9 mouse cellular contexts compared by ENCODE assay signal in genomic region chr10:77624570-77624995, GRCm38 (mm10). TPM values are rescaled to one million over a fixed set of nuclear protein-coding genes. Genes with fewer than 3 reads are reported as not detected.
DNase-seq lines count a peak whose midpoint lies in the region; ATAC-seq and TF ChIP-seq lines count a peak whose summit lies in the region.
"Had no signal": no experiment of that assay in that cellular context is flagged by ENCODE, and none has a peak within 500 bp of the region (broad histone marks: within the 10 kb centered on the region; RNA-seq: fewer than 3 reads in every experiment).

No protein-coding gene starts in this region.

- H3K36me3 ChIP-seq in hindbrain, embryonic 14.5 days (replicated peaks; ENCODE audit: control insufficient read depth, insufficient read depth), result peaks cover 8% of the 10 kb centered on the region; the same call in 1 of the 2 replicates
- H3K36me3 ChIP-seq in hindbrain, embryonic 10.5 days, result peaks cover 37% of the 10 kb centered on the region
- peaks cover 6% of the 10 kb centered on the region; the same call in 1 of the 2 replicates for H3K36me3 ChIP-seq in limb, embryonic 15.5 days
- no peaks in the 10 kb centered on the region for H3K36me3 ChIP-seq in stomach, postnatal 0 days (ENCODE audit: control insufficient read depth, insufficient read depth, low read length)

- no peaks in the 10 kb centered on the region for H3K9me3 ChIP-seq in hindbrain, embryonic 14.5 days (ENCODE audit: control insufficient read depth, low read length)
- no peaks in the 10 kb centered on the region for H3K9me3 ChIP-seq in hindbrain, embryonic 10.5 days
- H3K9me3 ChIP-seq in limb, embryonic 15.5 days, result no peaks in the 10 kb centered on the region
- H3K9me3 ChIP-seq in stomach, postnatal 0 days (ENCODE audit: control insufficient read depth, low read length), result no peaks in the 10 kb centered on the region

- no peaks in the 10 kb centered on the region for H3K27me3 ChIP-seq in hindbrain, embryonic 14.5 days (ENCODE audit: control insufficient read depth, insufficient read depth, low read length)
- no peaks in the 10 kb centered on the region for H3K27me3 ChIP-seq in hindbrain, embryonic 10.5 days (ENCODE audit: insufficient read depth, poor library complexity, severe bottlenecking)
- H3K27me3 ChIP-seq in limb, embryonic 15.5 days, result no peaks in the 10 kb centered on the region
- no peaks in the 10 kb centered on the region for H3K27me3 ChIP-seq in stomach, postnatal 0 days (ENCODE audit: control insufficient read depth, insufficient read depth, low read length)
- H3K27me3 ChIP-seq: Patski had no signal

- peaks cover 16% of the 10 kb centered on the region for H3K4me1 ChIP-seq in hindbrain, embryonic 14.5 days (replicated peaks; ENCODE audit: control insufficient read depth, insufficient read depth, low read length)
- H3K4me1 ChIP-seq in hindbrain, embryonic 10.5 days (replicated peaks), result peaks cover 30% of the 10 kb centered on the region
- H3K4me1 ChIP-seq in limb, embryonic 15.5 days, result peaks cover 35% of the 10 kb centered on the region
- H3K4me1 ChIP-seq in stomach, postnatal 0 days (replicated peaks; ENCODE audit: control insufficient read depth, insufficient read depth), result peaks cover 20% of the 10 kb centered on the region

- TF ChIP-seq EP300 in stomach, postnatal 0 days (optimal IDR thresholded peaks at IDR 0.05), result no peak

- TF ChIP-seq CTCF in stomach, postnatal 0 days (IDR thresholded peaks at IDR 0.05; ENCODE audit: low read depth), result no peak

- H3K9ac ChIP-seq in hindbrain, embryonic 14.5 days, result no peak overlapping the region
- no peak overlapping the region for H3K9ac ChIP-seq in limb, embryonic 15.5 days
- peak overlapping the region; percentile 31 for H3K9ac ChIP-seq in stomach, postnatal 0 days (ENCODE audit: low read length)

- DNase-seq in hindbrain, embryonic 14.5 days (ENCODE audit: low spot score), result no peak
- DNase-seq in hindbrain, embryonic 10.5 days (ENCODE audit: low spot score), result no peak
- DNase-seq in NIH3T3 (ENCODE audit: low read depth), result peak; percentile 64
- DNase-seq in heart, adult 9 months (ENCODE audit: low spot score in 2 of 2), result peak; percentile 73 to 77
- DNase-seq in stomach, postnatal 0 days (ENCODE audit: low spot score), result peak; percentile 67
- DNase-seq in cerebellum, postnatal 25 days, result no peak
- no peak for DNase-seq in ovary, postnatal 14 days (ENCODE audit: low spot score)

- peak overlapping the region; percentile 68; the same call in 1 of the 2 replicates for H3K4me2 ChIP-seq in hindbrain, embryonic 14.5 days (replicated peaks)
- H3K4me2 ChIP-seq in limb, embryonic 15.5 days, result 0 out of 2 replicates have a peak overlapping the region, but pooled peaks have one; percentile 47
- H3K4me2 ChIP-seq in stomach, postnatal 0 days (replicated peaks; ENCODE audit: low read depth), result peak overlapping the region; percentile 32

- no peak overlapping the region for H3K4me3 ChIP-seq in hindbrain, embryonic 14.5 days (replicated peaks; ENCODE audit: low read length)
- H3K4me3 ChIP-seq in hindbrain, embryonic 10.5 days, result no peak overlapping the region
- 0 out of 2 replicates have a peak overlapping the region, but pooled peaks have one; percentile 97 for H3K4me3 ChIP-seq in limb, embryonic 15.5 days
- H3K4me3 ChIP-seq in stomach, postnatal 0 days (ENCODE audit: low read depth, low read length), result peak overlapping the region; percentile 8; the same call in 1 of the 2 replicates

- no peak overlapping the region for H3K27ac ChIP-seq in hindbrain, embryonic 14.5 days
- H3K27ac ChIP-seq in hindbrain, embryonic 10.5 days, result no peak overlapping the region; the same call in 1 of the 2 replicates
- H3K27ac ChIP-seq in limb, embryonic 15.5 days, result peak overlapping the region; percentile 76
- H3K27ac ChIP-seq in stomach, postnatal 0 days (replicated peaks), result peak overlapping the region; percentile 82

- no peak for ATAC-seq in hindbrain, embryonic 14.5 days (ENCODE audit: low FRiP score)
- ATAC-seq in limb, embryonic 15.5 days (ENCODE audit: insufficient number of reproducible peaks, low FRiP score, low TSS enrichment, low read depth), result no peak
- peak; percentile 30 for ATAC-seq in stomach, postnatal 0 days (ENCODE audit: low FRiP score, low TSS enrichment)
- ATAC-seq: Patski had no signal

- WGBS in hindbrain, embryonic 14.5 days, result 74% methylated on average over 7 of the region's 7 CpGs
- WGBS in hindbrain, embryonic 10.5 days, result 79% methylated on average over 7 of the region's 7 CpGs
- WGBS in limb, embryonic 15.5 days, result 46% methylated on average over 7 of the region's 7 CpGs
- 37% methylated on average over 7 of the region's 7 CpGs for WGBS in stomach, postnatal 0 days

RNA-seq across cellular contexts. Expression of gene Ube2g2, which starts 2.5 kb away (rescaled TPM):
- polyA plus RNA-seq in hindbrain, embryonic 14.5 days (2014; fragmentation: Nextera tagmentation; extraction: Ambion mirVana), result 54.1 and 54.7 TPM in 2 replicates
- 100 and 103 TPM in 2 replicates for polyA plus RNA-seq in hindbrain, embryonic 10.5 days (2016; fragmentation: Nextera tagmentation; extraction: Ambion mirVana)
- 99.8 and 127 TPM in 2 replicates for polyA plus RNA-seq in limb, embryonic 15.5 days (2015; fragmentation: Nextera tagmentation; extraction: Ambion mirVana)
- polyA plus RNA-seq in stomach, postnatal 0 days (2015; fragmentation: Nextera tagmentation; extraction: Ambion mirVana), result 53.8 and 54.5 TPM in 2 replicates

RNA-seq across cellular contexts. Expression of gene Gm49325, which starts 18.6 kb away (rescaled TPM):
- polyA plus RNA-seq in hindbrain, embryonic 14.5 days (2014; fragmentation: Nextera tagmentation; extraction: Ambion mirVana), result 3.8 and 5.1 TPM in 2 replicates
- polyA plus RNA-seq in hindbrain, embryonic 10.5 days (2016; fragmentation: Nextera tagmentation; extraction: Ambion mirVana), result 4.4 TPM in 1 of 2 replicates, not detected in the other
- 1.3 and 1.8 TPM in 2 replicates for polyA plus RNA-seq in limb, embryonic 15.5 days (2015; fragmentation: Nextera tagmentation; extraction: Ambion mirVana)
- polyA plus RNA-seq in stomach, postnatal 0 days (2015; fragmentation: Nextera tagmentation; extraction: Ambion mirVana), result 12.6 and 17.3 TPM in 2 replicates

RNA-seq across cellular contexts. Expression of gene Sumo3, which starts 18.7 kb away (rescaled TPM):
- 235 and 260 TPM in 2 replicates for polyA plus RNA-seq in hindbrain, embryonic 14.5 days (2014; fragmentation: Nextera tagmentation; extraction: Ambion mirVana)
- 336 and 389 TPM in 2 replicates for polyA plus RNA-seq in hindbrain, embryonic 10.5 days (2016; fragmentation: Nextera tagmentation; extraction: Ambion mirVana)
- polyA plus RNA-seq in limb, embryonic 15.5 days (2015; fragmentation: Nextera tagmentation; extraction: Ambion mirVana), result 343 and 347 TPM in 2 replicates
- 232 and 239 TPM in 2 replicates for polyA plus RNA-seq in stomach, postnatal 0 days (2015; fragmentation: Nextera tagmentation; extraction: Ambion mirVana)

RNA-seq across cellular contexts. Expression of gene Pttg1ip, which starts 43.1 kb away (rescaled TPM):
- 79.9 and 80.2 TPM in 2 replicates for polyA plus RNA-seq in hindbrain, embryonic 14.5 days (2014; fragmentation: Nextera tagmentation; extraction: Ambion mirVana)
- polyA plus RNA-seq in hindbrain, embryonic 10.5 days (2016; fragmentation: Nextera tagmentation; extraction: Ambion mirVana), result 66.6 and 67.2 TPM in 2 replicates
- 145 and 158 TPM in 2 replicates for polyA plus RNA-seq in limb, embryonic 15.5 days (2015; fragmentation: Nextera tagmentation; extraction: Ambion mirVana)
- polyA plus RNA-seq in stomach, postnatal 0 days (2015; fragmentation: Nextera tagmentation; extraction: Ambion mirVana), result 278 and 317 TPM in 2 replicates

Comparison
In these comparisons a context has a peak if more than half of its experiments do, and no peak if none do; other contexts are left out.
1. DNase-seq: peak in NIH3T3 (single experiment), heart, adult 9 months (2 of 2) and stomach, postnatal 0 days (single experiment); none in hindbrain, embryonic 14.5 days (single experiment), hindbrain, embryonic 10.5 days (single experiment), cerebellum, postnatal 25 days (0 of 2) and ovary, postnatal 14 days (single experiment).
2. H3K27ac ChIP-seq: peak in limb, embryonic 15.5 days (single experiment) and stomach, postnatal 0 days (single experiment); none in hindbrain, embryonic 14.5 days (single experiment) and hindbrain, embryonic 10.5 days (single experiment).
3. H3K4me3 ChIP-seq: peak in limb, embryonic 15.5 days (single experiment) and stomach, postnatal 0 days (single experiment); none in hindbrain, embryonic 14.5 days (single experiment) and hindbrain, embryonic 10.5 days (single experiment).
4. Peak in every context shown above with its lines, with median percentiles within 50 percentile points of each other: H3K4me2 ChIP-seq.